Mouse (Mus musculus) stomach, embryonic 14.5 days (tissue): ENCODE measurements around the gene 2210016L21Rik. TPM values are rescaled to one million over a fixed set of nuclear protein-coding genes. Genes with fewer than 3 reads are reported as not detected.

Source experiments
- ATAC-seq: fragments of 200-750 bp; cut with Nextera tagmentation; 2 replicates; pipeline ENCODE4 v1.8.0; 2017; ENCODE audit warnings: low read depth, moderate TSS enrichment; ENCODE audit not compliant: insufficient number of reproducible peaks, insufficient read depth, low FRiP score
- H3K27ac ChIP-seq: fragments of 300-500 bp; sonication (generic); 2 replicates; pipeline ENCODE4 v1.5.1; 2014; ENCODE audit warnings: mild to moderate bottlenecking, low read length, moderate library complexity, mixed read lengths
- H3K27me3 ChIP-seq: fragments of 300-500 bp; sonication (generic); 2 replicates; pipeline ENCODE4 v1.6.1; 2014; ENCODE audit warnings: low read length, control low read depth, mixed read lengths; ENCODE audit not compliant: control insufficient read depth, insufficient read depth
- H3K36me3 ChIP-seq: fragments of 300-500 bp; sonication (generic); 2 replicates; pipeline ENCODE4 v1.6.1; 2014; ENCODE audit warnings: mild to moderate bottlenecking, control low read depth, low read length, moderate library complexity, mixed read lengths; ENCODE audit not compliant: control insufficient read depth, insufficient read depth
- H3K4me1 ChIP-seq: fragments of 300-500 bp; sonication (generic); 2 replicates; pipeline ENCODE4 v1.6.1; 2014; ENCODE audit warnings: low read length, control low read depth, mixed read lengths; ENCODE audit not compliant: control insufficient read depth, insufficient read depth
- H3K4me2 ChIP-seq: fragments of 300-500 bp; sonication (generic); replicated peaks from 2 replicates; pipeline ENCODE4 v1.6.1; 2014; ENCODE audit warnings: low read depth, low read length, control low read depth
- H3K4me3 ChIP-seq: fragments of 300-500 bp; sonication (generic); 2 replicates; pipeline ENCODE4 v1.5.1; 2014; ENCODE audit warnings: low read depth, low read length, control low read depth
- H3K9ac ChIP-seq: fragments of 300-500 bp; sonication (generic); replicated peaks from 2 replicates; pipeline ENCODE4 v1.6.1; 2014; ENCODE audit warnings: low read depth, mild to moderate bottlenecking, control low read depth, low read length, moderate library complexity, mixed read lengths
- H3K9me3 ChIP-seq: fragments of 300-500 bp; sonication (generic); 2 replicates; pipeline ENCODE4 v1.6.1; 2016; ENCODE audit warnings: low read depth, low read length, control low read depth; ENCODE audit not compliant: control insufficient read depth
- WGBS: fragments of 180-500 bp; shearing (Covaris S2); extraction: QIAGEN DNeasy Blood & Tissue Kit; methylation state at CpG from one replicate; pipeline ENCODE4 v1.1.7; 2014; 5-methylcytosine and 5-hydroxymethylcytosine counted together
- polyA plus RNA-seq: library from polyadenylated mRNA; unstranded; fragments of >200 nt; fragmentation: Nextera tagmentation; extraction: Ambion mirVana; gene quantifications from 2 replicates; pipeline ENCODE4 v1.2.1, GENCODE M21; 2014

Gene 2210016L21Rik
- polyA plus RNA-seq, 1 experiment from 2014 or later, result 51.8 TPM

- WGBS, result 83% methylated on average over 9 of the region's 9 CpGs
- peaks cover 10% of the 10 kb centered on the region; the same call in 1 of the 2 replicates for H3K4me1 ChIP-seq
- peaks cover 39% of the 10 kb centered on the region; the same call in 1 of the 2 replicates for H3K36me3 ChIP-seq
- H3K9me3 ChIP-seq, result no peaks in the 10 kb centered on the region
- ATAC-seq, result no peak
- H3K27ac ChIP-seq, result no peak overlapping the region
- no peak overlapping the region for H3K9ac ChIP-seq
- no peak overlapping the region for H3K4me2 ChIP-seq
- H3K4me3 ChIP-seq, result no peak overlapping the region
- H3K27me3 ChIP-seq, result no peaks in the 10 kb centered on the region
These were observed 7.9 kb downstream of the 2210016L21Rik start for GRCm38 (mm10) chr5:114949812-114950211.

- H3K4me2 ChIP-seq, result no peak overlapping the region
- H3K27ac ChIP-seq, result no peak overlapping the region
- H3K9ac ChIP-seq, result no peak overlapping the region
- peaks cover 39% of the 10 kb centered on the region; the same call in 1 of the 2 replicates for H3K36me3 ChIP-seq
- ATAC-seq, result no peak
- H3K9me3 ChIP-seq, result no peaks in the 10 kb centered on the region
- H3K4me3 ChIP-seq, result no peak overlapping the region
- 75% methylated on average over 12 of the region's 12 CpGs for WGBS
- H3K4me1 ChIP-seq, result peaks cover 10% of the 10 kb centered on the region; the same call in 1 of the 2 replicates
- H3K27me3 ChIP-seq, result no peaks in the 10 kb centered on the region
These were observed 8.7 kb downstream of the 2210016L21Rik start for GRCm38 (mm10) chr5:114950669-114951068.

- H3K9ac ChIP-seq, result no peak overlapping the region
- H3K9me3 ChIP-seq, result no peaks in the 10 kb centered on the region
- no peak for ATAC-seq
- H3K4me3 ChIP-seq, result no peak overlapping the region
- no peak overlapping the region for H3K4me2 ChIP-seq
- peaks cover 32% of the 10 kb centered on the region; the same call in 1 of the 2 replicates for H3K36me3 ChIP-seq
- H3K4me1 ChIP-seq, result peaks cover 10% of the 10 kb centered on the region; the same call in 1 of the 2 replicates
- H3K27me3 ChIP-seq, result no peaks in the 10 kb centered on the region
- no peak overlapping the region for H3K27ac ChIP-seq
- WGBS, result 78% methylated on average over 21 of the region's 21 CpGs
These were observed 9.4 kb downstream of the 2210016L21Rik start for GRCm38 (mm10) chr5:114951279-114951880.

GRCm38 (mm10) chr5:114953326-114953725, 11.4 kb downstream of the 2210016L21Rik start:
- no peaks in the 10 kb centered on the region for H3K9me3 ChIP-seq
- no peak overlapping the region for H3K4me2 ChIP-seq
- H3K27me3 ChIP-seq, result no peaks in the 10 kb centered on the region
- peaks cover 14% of the 10 kb centered on the region; the same call in 1 of the 2 replicates for H3K36me3 ChIP-seq
- no peak overlapping the region for H3K4me3 ChIP-seq
- H3K9ac ChIP-seq, result no peak overlapping the region
- ATAC-seq, result no peak
- peaks cover 9% of the 10 kb centered on the region; the same call in 1 of the 2 replicates for H3K4me1 ChIP-seq
- no peak overlapping the region for H3K27ac ChIP-seq
- WGBS, result 81% methylated on average over 14 of the region's 14 CpGs

- no peak overlapping the region for H3K9ac ChIP-seq
- no peaks in the 10 kb centered on the region for H3K4me1 ChIP-seq
- H3K4me3 ChIP-seq, result no peak overlapping the region
- WGBS, result 87% methylated on average over 5 of the region's 5 CpGs
- ATAC-seq, result no peak
- H3K27me3 ChIP-seq, result no peaks in the 10 kb centered on the region
- no peak overlapping the region for H3K4me2 ChIP-seq
- H3K27ac ChIP-seq, result no peak overlapping the region
- H3K36me3 ChIP-seq, result no peaks in the 10 kb centered on the region
- H3K9me3 ChIP-seq, result no peaks in the 10 kb centered on the region
These were observed 16.1 kb downstream of the 2210016L21Rik start for GRCm38 (mm10) chr5:114958069-114958468.

GRCm38 (mm10) chr5:114961590-114962360, 19.8 kb downstream of the 2210016L21Rik start:
- no peak overlapping the region for H3K27ac ChIP-seq
- ATAC-seq, result no peak
- H3K4me1 ChIP-seq, result peaks cover 5% of the 10 kb centered on the region; the same call in 1 of the 2 replicates
- no peak overlapping the region for H3K4me2 ChIP-seq
- no peak overlapping the region for H3K4me3 ChIP-seq
- H3K9ac ChIP-seq, result no peak overlapping the region
- H3K27me3 ChIP-seq, result no peaks in the 10 kb centered on the region
- no peaks in the 10 kb centered on the region for H3K9me3 ChIP-seq
- 27% methylated on average over 4 of the region's 4 CpGs for WGBS
- no peaks in the 10 kb centered on the region for H3K36me3 ChIP-seq

GRCm38 (mm10) chr5:114964315-114964966, 22.5 kb downstream of the 2210016L21Rik start:
- Histone ChIP-seq H3K4me1 (peaks cover 8% of the 10 kb centered on the region; the same call in 1 of the 2 replicates), H3K4me2 (0 out of 2 replicates have a peak overlapping the region, but pooled peaks have one; percentile 22), H3K9ac (no peak overlapping the region), H3K36me3 (no peaks in the 10 kb centered on the region), H3K9me3 (no peaks in the 10 kb centered on the region), H3K4me3 (no peak overlapping the region), H3K27me3 (no peaks in the 10 kb centered on the region), H3K27ac (peak overlapping the region; percentile 88)
- WGBS, result 30% methylated on average over 7 of the region's 7 CpGs
- ATAC-seq, result peak; percentile 68
